Mouse (Mus musculus) heart, embryonic 16.5 days (tissue): Measurements from ENCODE around the gene Dmgdh. TPM values are rescaled to one million over a fixed set of nuclear protein-coding genes. Genes with fewer than 3 reads are reported as not detected.

Experiments used
- ATAC-seq: fragments of 200-750 bp; cut with Nextera tagmentation; replicated peaks from 2 replicates; pipeline ENCODE4 v1.8.0; 2017; ENCODE audit warnings: moderate number of reproducible peaks; ENCODE audit not compliant: insufficient read depth, low FRiP score; ENCODE audit errors: extremely low read depth
- H3K27ac ChIP-seq: fragments of 300-500 bp; sonication (generic); 2 replicates; pipeline ENCODE4 v1.5.1; 2014; ENCODE audit warnings: mild to moderate bottlenecking, low read length, control low read depth, moderate library complexity
- H3K27me3 ChIP-seq: fragments of 300-500 bp; sonication (generic); 2 replicates; pipeline ENCODE4 v1.6.1; 2014; ENCODE audit warnings: low read length, mixed read lengths; ENCODE audit not compliant: control insufficient read depth, insufficient read depth
- H3K36me3 ChIP-seq: fragments of 300-500 bp; sonication (generic); 2 replicates; pipeline ENCODE4 v1.6.1; 2014; ENCODE audit not compliant: control insufficient read depth, insufficient read depth
- H3K4me1 ChIP-seq: fragments of 300-500 bp; sonication (generic); 2 replicates; pipeline ENCODE4 v1.6.1; 2014; ENCODE audit warnings: low read length, mixed read lengths; ENCODE audit not compliant: control insufficient read depth, insufficient read depth
- H3K4me2 ChIP-seq: fragments of 300-500 bp; sonication (generic); 2 replicates; pipeline ENCODE4 v1.6.1; 2014; ENCODE audit warnings: low read depth, mild to moderate bottlenecking, control low read depth, low read length
- H3K4me3 ChIP-seq: fragments of 300-500 bp; sonication (generic); 2 replicates; pipeline ENCODE4 v1.5.1; 2014; ENCODE audit warnings: mild to moderate bottlenecking, control low read depth, low read length
- H3K9ac ChIP-seq: fragments of 300-500 bp; sonication (generic); 2 replicates; pipeline ENCODE4 v1.6.1; 2014; ENCODE audit warnings: low read length, control low read depth
- H3K9me3 ChIP-seq: fragments of 300-500 bp; sonication (generic); replicated peaks from 2 replicates; pipeline ENCODE4 v1.6.1; 2016; ENCODE audit warnings: low read length; ENCODE audit not compliant: control insufficient read depth
- WGBS: fragments of 180-500 bp; shearing (Covaris S2); extraction: QIAGEN DNeasy Blood & Tissue Kit; methylation state at CpG from one replicate; pipeline ENCODE4 v1.1.7; 2014; 5-methylcytosine and 5-hydroxymethylcytosine counted together
- polyA plus RNA-seq: library from polyadenylated mRNA; unstranded; fragments of >200 nt; fragmentation: Nextera tagmentation; extraction: Ambion mirVana; gene quantifications from 2 replicates; pipeline ENCODE4 v1.2.1, GENCODE M21; 2015

The Dmgdh gene
- polyA plus RNA-seq, 1 experiment from 2014 or later: 0.07 TPM

DNA sequence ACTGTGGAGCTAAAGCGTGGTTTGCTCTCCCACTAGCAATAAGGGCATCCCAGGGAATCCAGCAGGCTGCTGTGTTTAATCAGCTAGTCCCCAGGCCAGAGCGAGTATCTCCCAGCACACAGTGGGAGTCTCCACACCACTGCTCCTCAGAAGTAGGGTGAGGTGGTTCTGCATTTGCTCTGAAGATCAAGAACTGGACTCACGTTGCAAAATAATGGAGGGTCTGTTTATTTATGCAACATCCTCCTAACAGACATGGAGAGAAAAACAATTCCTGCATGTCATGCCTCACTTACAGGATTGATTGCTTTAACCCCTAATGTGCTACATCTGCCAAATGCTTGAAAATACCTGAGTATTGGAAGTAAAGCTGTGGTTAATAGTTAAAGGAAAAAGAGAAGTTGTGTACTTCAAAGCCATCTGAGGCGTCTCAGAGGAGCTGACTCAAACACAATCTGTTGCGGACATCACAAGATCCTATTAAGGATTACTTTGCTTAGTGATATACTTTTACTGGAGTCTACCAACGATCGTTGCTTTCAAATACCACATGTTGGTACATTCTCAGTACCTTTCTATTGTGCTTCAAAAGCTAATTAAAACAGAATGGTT, 99.6 kb downstream of the Dmgdh start:
- H3K4me3 ChIP-seq: no peak overlapping the region
- H3K9me3 ChIP-seq: no peaks in the 10 kb centered on the region
- no peak overlapping the region for H3K4me2 ChIP-seq
- peaks cover 11% of the 10 kb centered on the region for H3K4me1 ChIP-seq
- H3K27me3 ChIP-seq: no peaks in the 10 kb centered on the region
- no peak overlapping the region for H3K27ac ChIP-seq
- H3K36me3 ChIP-seq: no peaks in the 10 kb centered on the region
- no peak for ATAC-seq
- no peak overlapping the region for H3K9ac ChIP-seq
- 67% methylated on average over 7 of the region's 7 CpGs for WGBS

DNA sequence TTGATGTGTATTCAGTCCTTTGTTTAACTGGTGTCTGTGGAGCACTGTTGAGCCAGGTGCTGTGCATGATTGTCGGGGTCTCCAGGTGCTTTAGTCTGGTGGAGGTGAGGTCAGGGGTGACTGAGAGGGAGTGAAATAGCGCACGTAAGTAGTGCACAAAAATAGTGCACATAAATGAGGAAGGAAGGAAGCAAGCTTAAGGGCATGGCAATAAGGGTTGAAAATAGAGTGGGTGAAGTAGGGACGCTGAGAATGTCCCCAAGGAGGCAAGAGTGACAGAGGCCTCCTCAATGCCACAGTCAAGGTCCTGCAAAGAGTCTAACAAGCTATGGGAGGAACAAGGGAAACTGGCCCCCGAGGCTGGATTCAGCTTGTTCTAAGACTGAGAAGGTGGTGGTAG, 108.6 kb downstream of the Dmgdh start:
- Histone ChIP-seq H3K36me3 (no peaks in the 10 kb centered on the region), H3K9ac (no peak overlapping the region), H3K4me1 (peaks cover 5% of the 10 kb centered on the region), H3K27me3 (no peaks in the 10 kb centered on the region), H3K9me3 (no peaks in the 10 kb centered on the region), H3K27ac (no peak overlapping the region), H3K4me3 (no peak overlapping the region), H3K4me2 (no peak overlapping the region)
- 69% methylated on average over 5 of the region's 5 CpGs for WGBS
- ATAC-seq: no peak

DNA sequence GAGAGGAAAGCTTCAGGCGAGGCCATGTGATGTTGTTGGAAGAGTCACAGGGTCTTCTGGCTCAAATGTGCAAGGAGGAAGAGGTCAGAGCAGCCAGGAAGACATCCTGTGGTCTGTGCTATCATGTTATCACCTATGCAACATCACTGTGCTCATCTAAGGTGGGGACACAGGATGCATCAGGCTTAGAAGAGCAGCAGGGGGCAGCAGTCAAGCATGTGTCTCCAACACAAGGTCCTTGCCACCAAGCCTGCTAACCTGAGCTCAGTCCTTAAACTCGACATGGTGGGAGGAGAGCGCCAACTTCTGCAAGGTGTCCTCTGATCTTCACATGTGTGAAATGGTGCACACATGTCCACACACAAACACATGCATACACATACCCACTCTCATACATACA, 111.1 kb downstream of the Dmgdh start:
- H3K9ac ChIP-seq: no peak overlapping the region
- H3K4me2 ChIP-seq: no peak overlapping the region
- H3K36me3 ChIP-seq: no peaks in the 10 kb centered on the region
- ATAC-seq: no peak
- no peak overlapping the region for H3K4me3 ChIP-seq
- 72% methylated on average over 3 of the region's 3 CpGs for WGBS
- no peak overlapping the region for H3K27ac ChIP-seq
- peaks cover 6% of the 10 kb centered on the region for H3K4me1 ChIP-seq
- no peaks in the 10 kb centered on the region for H3K27me3 ChIP-seq
- no peaks in the 10 kb centered on the region for H3K9me3 ChIP-seq

DNA sequence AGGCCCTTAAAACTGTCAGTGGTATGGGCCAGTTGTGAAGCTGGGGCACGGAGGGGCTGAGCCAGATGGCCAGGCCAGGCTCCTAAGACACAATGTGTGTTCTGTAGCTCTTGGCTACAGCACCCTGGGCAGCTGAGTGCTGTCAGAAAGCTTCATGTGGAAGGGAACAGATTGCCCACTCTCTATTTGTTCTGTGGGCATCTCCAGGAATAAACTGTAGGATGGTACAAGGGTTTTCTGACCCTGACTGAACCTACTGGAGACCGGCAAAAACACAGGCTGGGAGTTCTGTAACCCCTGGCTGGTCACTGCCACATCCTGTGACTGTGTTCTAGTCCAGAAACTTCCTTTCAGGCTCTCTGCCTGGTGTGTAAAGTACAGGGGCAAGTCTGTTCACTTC, 111.8 kb downstream of the Dmgdh start:
- H3K9ac ChIP-seq: no peak overlapping the region
- H3K4me3 ChIP-seq: no peak overlapping the region
- 80% methylated on average over 2 of the region's 2 CpGs for WGBS
- H3K9me3 ChIP-seq: no peaks in the 10 kb centered on the region
- H3K27ac ChIP-seq: no peak overlapping the region
- H3K4me2 ChIP-seq: no peak overlapping the region
- no peak for ATAC-seq
- H3K4me1 ChIP-seq: peaks cover 6% of the 10 kb centered on the region
- H3K36me3 ChIP-seq: no peaks in the 10 kb centered on the region
- H3K27me3 ChIP-seq: no peaks in the 10 kb centered on the region

DNA sequence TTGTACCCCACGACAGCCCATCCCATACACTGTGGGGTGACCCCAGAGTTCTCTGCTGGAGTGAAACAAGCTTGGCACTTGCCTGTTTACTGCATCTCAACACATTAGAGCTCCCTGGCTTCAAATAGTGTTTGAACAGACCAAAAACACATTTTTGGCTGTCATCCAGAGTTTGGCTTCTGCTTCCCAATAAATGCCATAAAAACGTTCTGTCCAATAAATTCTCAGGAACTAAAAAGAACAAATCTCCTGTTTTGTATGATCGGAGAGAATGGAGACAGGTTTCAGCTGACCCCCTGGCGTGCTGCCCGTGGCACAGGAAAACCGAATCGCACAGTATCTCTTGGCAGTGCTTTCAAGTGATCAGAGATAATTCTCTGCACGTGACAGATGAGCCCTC, 113.4 kb downstream of the Dmgdh start:
- WGBS: 37% methylated on average over 8 of the region's 8 CpGs

DNA sequence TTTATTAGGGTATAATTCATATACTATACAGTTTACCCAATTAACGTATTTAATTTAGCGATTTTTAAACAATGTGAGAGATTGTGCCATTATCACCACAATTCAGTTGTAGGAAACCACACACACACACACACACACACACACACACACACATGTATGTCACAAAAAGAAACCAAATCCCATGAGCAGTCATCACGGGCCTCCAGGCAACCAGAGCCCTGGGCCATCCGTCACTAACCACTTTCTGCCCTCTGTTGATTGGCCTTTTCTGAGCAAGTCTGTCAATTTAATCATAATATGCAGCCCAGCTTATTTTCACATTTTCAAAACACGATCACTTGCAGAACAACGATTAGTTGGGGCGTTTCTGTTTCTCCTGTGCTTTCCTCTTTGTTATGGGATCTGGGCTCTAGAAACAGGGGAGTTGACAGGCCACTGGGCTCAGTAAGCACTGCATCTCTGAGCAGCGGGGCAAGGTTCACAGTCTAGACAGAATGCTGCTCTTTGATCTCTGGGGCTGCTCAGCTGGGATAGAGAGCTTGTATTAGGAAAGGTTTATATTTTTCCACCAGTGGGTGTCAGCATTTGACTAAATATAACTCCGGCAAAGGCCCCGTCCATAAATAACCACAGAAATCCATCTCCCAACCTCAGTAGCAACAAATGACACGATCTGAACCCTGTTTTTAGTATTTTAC, 118.9 kb downstream of the Dmgdh start:
- 41% methylated on average over 11 of the region's 11 CpGs for WGBS

More for the DNA sequence above, 113.4 kb downstream of the Dmgdh start:
- Histone ChIP-seq H3K9me3 (no peaks in the 10 kb centered on the region), H3K9ac (no peak overlapping the region), H3K4me2 (no peak overlapping the region), H3K36me3 (no peaks in the 10 kb centered on the region), H3K4me1 (peaks cover 6% of the 10 kb centered on the region), H3K4me3 (no peak overlapping the region), H3K27ac (no peak overlapping the region), H3K27me3 (no peaks in the 10 kb centered on the region)
- no peak for ATAC-seq

DNA sequence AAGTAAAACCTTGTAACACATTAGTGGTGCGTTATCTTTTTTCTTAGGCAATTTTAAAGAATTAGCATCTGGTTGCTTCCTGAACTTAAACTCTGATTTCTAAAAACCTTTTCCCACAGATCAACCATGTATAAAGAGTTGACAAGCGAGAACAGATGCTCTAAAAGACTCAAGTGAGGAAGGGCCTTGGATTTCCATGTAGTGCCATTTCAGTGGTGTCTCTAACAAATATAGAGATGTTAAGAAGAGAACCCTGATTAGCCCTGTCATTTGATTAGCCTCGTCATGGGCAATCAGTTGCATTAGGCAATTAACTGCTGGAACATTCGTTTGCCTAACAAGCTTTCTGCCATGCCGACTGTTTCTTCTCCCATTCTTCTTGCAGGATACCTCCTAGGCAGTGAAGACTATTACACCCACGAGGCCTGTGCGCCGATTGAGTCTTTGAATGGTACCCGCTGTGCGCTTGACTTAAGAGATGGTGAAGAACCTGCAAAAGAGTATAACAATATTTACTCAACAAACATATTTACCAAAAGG, 119.5 kb downstream of the Dmgdh start:
- H3K4me2 ChIP-seq: no peak overlapping the region
- H3K4me1 ChIP-seq: 0 out of 2 replicates have a peak, but pooled peaks cover 2% of the 10 kb centered on the region
- no peak overlapping the region for H3K9ac ChIP-seq
- 81% methylated on average over 10 of the region's 10 CpGs for WGBS
- H3K27me3 ChIP-seq: no peaks in the 10 kb centered on the region
- no peaks in the 10 kb centered on the region for H3K36me3 ChIP-seq
- H3K9me3 ChIP-seq: no peaks in the 10 kb centered on the region
- no peak overlapping the region for H3K27ac ChIP-seq
- no peak for ATAC-seq
- H3K4me3 ChIP-seq: no peak overlapping the region

More for the DNA sequence above, 118.9 kb downstream of the Dmgdh start:
- Histone ChIP-seq H3K4me3 (no peak overlapping the region), H3K9ac (no peak overlapping the region), H3K9me3 (no peaks in the 10 kb centered on the region), H3K27ac (no peak overlapping the region), H3K27me3 (no peaks in the 10 kb centered on the region), H3K4me1 (0 out of 2 replicates have a peak, but pooled peaks cover 2% of the 10 kb centered on the region), H3K36me3 (no peaks in the 10 kb centered on the region), H3K4me2 (no peak overlapping the region)
- peak; percentile 45; the same call in 1 of the 2 replicates for ATAC-seq

DNA sequence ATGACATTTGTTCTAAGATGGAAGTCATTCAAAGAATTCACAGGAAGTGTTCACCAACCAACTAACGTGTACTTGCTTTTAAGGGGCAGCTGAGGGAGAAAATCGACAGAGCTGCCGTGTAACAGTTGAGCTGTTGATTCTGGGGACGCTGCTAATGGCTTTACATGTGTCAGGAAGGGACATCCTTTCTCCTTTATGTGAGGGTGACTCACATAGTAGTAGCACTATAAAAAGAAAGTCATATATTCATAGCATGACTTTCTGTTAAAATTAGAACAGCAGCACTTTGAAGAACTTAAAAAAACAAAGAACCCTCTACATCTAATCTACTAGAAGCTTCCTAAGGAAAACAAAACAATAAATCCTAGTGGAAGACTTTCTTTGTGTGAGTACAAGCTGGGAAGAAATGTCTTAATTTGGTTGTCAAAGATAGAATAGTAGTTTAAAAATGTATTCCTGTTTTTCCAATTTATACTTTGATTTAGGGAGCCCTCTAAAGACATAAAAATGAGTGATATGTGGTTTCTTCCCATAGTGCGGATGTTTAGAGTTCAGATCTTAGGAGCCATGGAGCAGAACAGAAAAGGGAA, 122.9 kb downstream of the Dmgdh start:
- no peak for ATAC-seq

More for the DNA sequence above, 122.9 kb downstream of the Dmgdh start:
- Histone ChIP-seq H3K4me1 (0 out of 2 replicates have a peak, but pooled peaks cover 2% of the 10 kb centered on the region), H3K4me2 (no peak overlapping the region), H3K27me3 (no peaks in the 10 kb centered on the region), H3K27ac (no peak overlapping the region), H3K9ac (no peak overlapping the region), H3K36me3 (no peaks in the 10 kb centered on the region), H3K9me3 (no peaks in the 10 kb centered on the region), H3K4me3 (no peak overlapping the region)
- WGBS: 49% methylated on average over 5 of the region's 5 CpGs
